Mouse (Mus musculus) T-helper 1 cell (primary cell): Measurements from ENCODE around the gene Sin3a.

ENCODE experiments used
- in situ Hi-C: fragments of 300-600 bp; cut with MboI, MseI; formaldehyde crosslinking; loops from one replicate; pipeline ENCODE4 v1.15.1; 2025; ENCODE audit warnings: high pct_unique_total_duplicates

The Sin3a gene

GRCm38 (mm10) chr9:57071801-57072351 is at the start of gene Sin3a:
Gene Sin3a, plus strand, starts transcription at chr9:57072040.
- in situ Hi-C loops: no loop called here

- in situ Hi-C loops: loop anchor here (5.0 kb wide), 1 partner anchor 34 kb away; no protein-coding TSS in a partner anchor
Observed at GRCm38 (mm10) chr9:57031756-57032155, 40.1 kb upstream of the Sin3a start.

GRCm38 (mm10) chr9:57056237-57056636 is 15.6 kb upstream of the Sin3a start:
- in situ Hi-C loops: no loop called here

GRCm38 (mm10) chr9:57064164-57064563 is 7.7 kb upstream of the Sin3a start:
- in situ Hi-C loops: no loop called here

- in situ Hi-C loops: no loop called here
Observed at GRCm38 (mm10) chr9:57068266-57068665, 3.6 kb upstream of the Sin3a start.

- in situ Hi-C loops: no loop called here
Observed at GRCm38 (mm10) chr9:57070262-57070661, 1.6 kb upstream of the Sin3a start.

- in situ Hi-C loops: no loop called here
Observed at GRCm38 (mm10) chr9:57070800-57071545, 867 bp upstream of the Sin3a start.

GRCm38 (mm10) chr9:57072526-57072988 is 717 bp downstream of the Sin3a start:
- in situ Hi-C loops: no loop called here

- in situ Hi-C loops: no loop called here
Observed at GRCm38 (mm10) chr9:57072989-57073789, 1.3 kb downstream of the Sin3a start.

GRCm38 (mm10) chr9:57073790-57074094 is 1.9 kb downstream of the Sin3a start:
- in situ Hi-C loops: no loop called here

GRCm38 (mm10) chr9:57074171-57074821 is 2.5 kb downstream of the Sin3a start:
- in situ Hi-C loops: no loop called here

- in situ Hi-C loops: no loop called here
Observed at GRCm38 (mm10) chr9:57074822-57075603, 3.2 kb downstream of the Sin3a start.

GRCm38 (mm10) chr9:57075681-57076381 is 4.0 kb downstream of the Sin3a start:
- in situ Hi-C loops: no loop called here

GRCm38 (mm10) chr9:57076701-57077660 is 5.1 kb downstream of the Sin3a start:
- in situ Hi-C loops: no loop called here

GRCm38 (mm10) chr9:57082236-57082635 is 10.4 kb downstream of the Sin3a start:
- in situ Hi-C loops: no loop called here

- in situ Hi-C loops: no loop called here
Observed at GRCm38 (mm10) chr9:57117261-57117755, 45.5 kb downstream of the Sin3a start.

GRCm38 (mm10) chr9:57129641-57130040 is 57.8 kb downstream of the Sin3a start:
- in situ Hi-C loops: no loop called here

- in situ Hi-C loops: no loop called here
Observed at GRCm38 (mm10) chr9:57130577-57131433, 59.0 kb downstream of the Sin3a start, which contains the start of gene Man2c1. Gene Man2c1, plus strand, starts transcription at chr9:57130690.
